In genomic region chr12:82294906-82295887, GRCm38 (mm10) we compare ENCODE assay signal across 18 mouse cellular contexts.
DNase-seq lines count a peak whose midpoint lies in the region; ATAC-seq and TF ChIP-seq lines count a peak whose summit lies in the region.
"Had no signal": no experiment of that assay in that cellular context is flagged by ENCODE, and none has a peak within 500 bp of the region (broad histone marks: within the 10 kb centered on the region; RNA-seq: fewer than 3 reads in every experiment).

No protein-coding gene starts in this region.

- peaks cover 10% of the 10 kb centered on the region for H3K4me1 ChIP-seq in liver, adult 2 months (ENCODE audit: control insufficient read depth, insufficient read depth, low read length)
- peaks cover 5% of the 10 kb centered on the region for H3K4me1 ChIP-seq in liver, embryonic 12.5 days
- H3K4me1 ChIP-seq in kidney, adult 2 months (ENCODE audit: control insufficient read depth, insufficient read depth, low read length) = peaks cover 8% of the 10 kb centered on the region; the same call in 1 of the 2 replicates
- H3K4me1 ChIP-seq: embryonic facial prominence, embryonic 15.5 days; limb, embryonic 13.5 days; neural tube, embryonic 12.5 days had no signal

- TF ChIP-seq POLR2A in liver, adult 2 months (IDR thresholded peaks at IDR 0.05; ENCODE audit: extremely low read depth, insufficient read depth, low read length) = no peak
- no peak for TF ChIP-seq POLR2A in kidney, adult 2 months (IDR thresholded peaks at IDR 0.05; ENCODE audit: low read depth, low read length)
- no peak for TF ChIP-seq POLR2A in myocyte (IDR thresholded peaks at IDR 0.05; ENCODE audit: insufficient read length, low read depth)

- H3K27ac ChIP-seq in liver, adult 2 months (replicated peaks; ENCODE audit: insufficient read depth, low read depth, low read length) = no peak overlapping the region
- H3K27ac ChIP-seq in liver, embryonic 12.5 days = no peak overlapping the region
- peak overlapping the region; percentile 40 for H3K27ac ChIP-seq in kidney, adult 2 months (ENCODE audit: insufficient read depth, low read depth, low read length)
- H3K27ac ChIP-seq: embryonic facial prominence, embryonic 15.5 days; limb, embryonic 13.5 days; neural tube, embryonic 12.5 days had no signal

- H3K79me2 ChIP-seq in liver, adult 2 months (ENCODE audit: control insufficient read depth, insufficient read depth, low read length) = peaks cover 9% of the 10 kb centered on the region; the same call in 1 of the 2 replicates
- H3K79me2 ChIP-seq in myocyte (ENCODE audit: control insufficient read depth, insufficient read depth) = no peaks in the 10 kb centered on the region

- no peak for ATAC-seq in liver, embryonic 12.5 days
- ATAC-seq: liver, postnatal 0 days had no signal

- peak; percentile 46 for DNase-seq in liver, adult 2 months (ENCODE audit: extremely low read depth, low read depth, low spot score)
- peak; percentile 67 for DNase-seq in kidney, adult 2 months
- DNase-seq in thymus, postnatal 36 days = peak; percentile 67 to 83
- DNase-seq in left cerebral cortex, postnatal 4 days = no peak
- DNase-seq in cerebellum, postnatal 14 days = no peak
- no peak for DNase-seq in testis, postnatal 10 days (ENCODE audit: low spot score)
- DNase-seq: cerebellum, adult 11-12 months; heart, postnatal 4 days; liver, postnatal 0 days; lung, postnatal 4 days; midbrain, embryonic 14.5 days; right cerebral cortex, postnatal 14 days had no signal

- no peak overlapping the region for H3K4me2 ChIP-seq in liver, embryonic 12.5 days
- no peak overlapping the region for H3K4me2 ChIP-seq in myocyte (ENCODE audit: low read depth)
- H3K4me2 ChIP-seq: embryonic facial prominence, embryonic 15.5 days; heart, embryonic 12.5 days; limb, embryonic 13.5 days; neural tube, embryonic 12.5 days had no signal

- intact Hi-C loops in left cerebral cortex, postnatal 4 days (cut with DNase I) = no loop called here

- TF ChIP-seq CTCF in liver, adult 2 months (IDR thresholded peaks at IDR 0.05; ENCODE audit: low read depth, low read length) = no peak
- TF ChIP-seq CTCF in kidney, adult 2 months (conservative IDR thresholded peaks at IDR 0.05; ENCODE audit: insufficient read depth, insufficient read length, low read depth, low read length) = no peak

- H3ac ChIP-seq in myocyte (ENCODE audit: control insufficient read depth, insufficient read length) = no peak overlapping the region

- H3K4me3 ChIP-seq in liver, adult 2 months (ENCODE audit: insufficient read depth, low read depth, low read length) = no peak overlapping the region
- H3K4me3 ChIP-seq in liver, embryonic 12.5 days = no peak overlapping the region
- no peak overlapping the region for H3K4me3 ChIP-seq in kidney, adult 2 months (ENCODE audit: insufficient read depth, low read depth, low read length)
- H3K4me3 ChIP-seq in myocyte = no peak overlapping the region
- H3K4me3 ChIP-seq: embryonic facial prominence, embryonic 15.5 days; heart, embryonic 12.5 days; limb, embryonic 13.5 days; neural tube, embryonic 12.5 days had no signal

- WGBS in liver, adult 2 months = 77% methylated on average over 10 of the region's 10 CpGs
- 76% methylated on average over 10 of the region's 10 CpGs for WGBS in liver, embryonic 12.5 days (ENCODE audit: insufficient replicate concordance)
- 50% methylated on average over 10 of the region's 10 CpGs for WGBS in kidney, adult 2 months

- no peaks in the 10 kb centered on the region for H3K9me3 ChIP-seq in liver, embryonic 12.5 days (replicated peaks)
- H3K9me3 ChIP-seq: embryonic facial prominence, embryonic 15.5 days; heart, embryonic 12.5 days; limb, embryonic 13.5 days; neural tube, embryonic 12.5 days had no signal

- no peaks in the 10 kb centered on the region for H3K27me3 ChIP-seq in liver, adult 2 months (ENCODE audit: control insufficient read depth, insufficient read depth, low read length)
- H3K27me3 ChIP-seq in liver, embryonic 12.5 days (replicated peaks) = no peaks in the 10 kb centered on the region
- no peaks in the 10 kb centered on the region for H3K27me3 ChIP-seq in kidney, adult 2 months (replicated peaks; ENCODE audit: control insufficient read depth, insufficient read depth, low read length)
- no peaks in the 10 kb centered on the region for H3K27me3 ChIP-seq in myocyte (ENCODE audit: control insufficient read depth, insufficient read depth, insufficient read length)
- H3K27me3 ChIP-seq: embryonic facial prominence, embryonic 15.5 days; heart, embryonic 12.5 days; limb, embryonic 13.5 days; neural tube, embryonic 12.5 days had no signal

- H3K36me3 ChIP-seq in liver, adult 2 months (ENCODE audit: control insufficient read depth, insufficient read depth, low read length) = no peaks in the 10 kb centered on the region
- H3K36me3 ChIP-seq in liver, embryonic 12.5 days = no peaks in the 10 kb centered on the region
- H3K36me3 ChIP-seq in kidney, adult 2 months (ENCODE audit: control insufficient read depth, insufficient read depth, low read length) = no peaks in the 10 kb centered on the region; the same call in 1 of the 2 replicates
- no peaks in the 10 kb centered on the region for H3K36me3 ChIP-seq in myocyte (ENCODE audit: control insufficient read depth, insufficient read depth)
- H3K36me3 ChIP-seq: embryonic facial prominence, embryonic 15.5 days; limb, embryonic 13.5 days; neural tube, embryonic 12.5 days had no signal

- H3K9ac ChIP-seq in liver, adult 2 months (ENCODE audit: low read depth, low read length) = no peak overlapping the region
- no peak overlapping the region for H3K9ac ChIP-seq in liver, embryonic 12.5 days
- H3K9ac ChIP-seq: embryonic facial prominence, embryonic 15.5 days; heart, embryonic 12.5 days; limb, embryonic 13.5 days; liver, postnatal 0 days; neural tube, embryonic 12.5 days had no signal

TF ChIP-seq in myocyte, 11 proteins besides CTCF, POLR2A, EP300 and RAD21:
- TF ChIP-seq REST (IDR thresholded peaks at IDR 0.05; ENCODE audit: insufficient read depth, insufficient read length) (no peak), SRF (IDR thresholded peaks at IDR 0.05; ENCODE audit: control insufficient read depth, insufficient read length, low read depth) (no peak), MYOD1 (IDR thresholded peaks at IDR 0.05; ENCODE audit: control insufficient read depth in 1 of 3, insufficient read length in 2 of 3, low read depth in 2 of 3) (peak in 2 of 3 experiments; percentile 48 to 59), E2F4 (IDR thresholded peaks at IDR 0.05; ENCODE audit: insufficient read depth) (no peak), TCF12 (IDR thresholded peaks at IDR 0.05; ENCODE audit: insufficient read depth, poor library complexity, severe bottlenecking) (peak; percentile 21), MYOG (IDR thresholded peaks at IDR 0.05; ENCODE audit: control insufficient read depth in 1 of 3, insufficient read depth in 1 of 3, insufficient read length in 2 of 3, low read depth in 2 of 3) (peak in 1 of 3 experiments; percentile 54), USF1 (IDR thresholded peaks at IDR 0.05; ENCODE audit: low read depth) (no peak), CEBPB (IDR thresholded peaks at IDR 0.05; ENCODE audit: insufficient read depth, poor library complexity, severe bottlenecking) (no peak), TCF3 (IDR thresholded peaks at IDR 0.05; ENCODE audit: insufficient read length, low read depth) (no peak)

Comparison
In these comparisons a context has a peak if more than half of its experiments do, and no peak if none do; other contexts are left out.
1. DNase-seq: peak in liver, adult 2 months (single experiment), kidney, adult 2 months (single experiment) and thymus, postnatal 36 days (2 of 2); none in left cerebral cortex, postnatal 4 days (single experiment), cerebellum, postnatal 14 days (0 of 2) and testis, postnatal 10 days (single experiment).